Comparison of ENCODE assay signal across 18 mouse cellular contexts in the genomic region with DNA sequence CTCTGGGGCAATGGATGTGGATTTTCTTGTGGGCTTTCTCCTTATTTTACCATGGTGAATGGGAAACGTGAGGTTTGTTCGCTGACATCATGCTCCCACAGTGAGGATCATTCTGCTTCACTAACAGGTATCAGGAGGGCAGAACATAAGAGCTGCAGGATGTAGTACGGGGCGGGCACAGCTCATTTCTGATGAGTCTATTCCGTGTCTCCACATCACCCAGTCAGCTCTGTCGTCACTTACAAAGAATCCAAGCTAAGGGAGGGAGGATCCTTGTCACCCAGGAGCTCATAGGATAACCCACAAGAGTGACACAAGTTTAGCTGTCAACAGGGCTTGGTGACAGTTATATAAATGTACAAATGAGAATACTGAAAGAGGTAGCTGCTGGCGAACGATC.
"Had no signal": no experiment of that assay in that cellular context is flagged by ENCODE, and none has a peak within 500 bp of the region (broad histone marks: within the 10 kb centered on the region; RNA-seq: fewer than 3 reads in every experiment).

No protein-coding gene starts in this region.

- DNase-seq: kidney, postnatal 25 days; layer of hippocampus, adult 9-11 months; liver; lung, adult 18-20 months; lung, postnatal 10 days; lung, postnatal 36 days; thymus, adult 2 months; thymus, postnatal 14 days; thymus, postnatal 4 days had no signal

- H3K4me1 ChIP-seq: limb, embryonic 13.5 days; liver, embryonic 12.5 days; liver, embryonic 15.5 days; megakaryocyte, embryonic 14.5 days had no signal

- H3K27ac ChIP-seq: kidney, postnatal 0 days; layer of hippocampus, adult 2 months; limb, embryonic 10.5 days; limb, embryonic 13.5 days; liver, embryonic 12.5 days; liver, embryonic 15.5 days; lung, embryonic 15.5 days; midbrain, embryonic 12.5 days had no signal

- H3K9me3 ChIP-seq: limb, embryonic 10.5 days; limb, embryonic 13.5 days; liver, embryonic 12.5 days; liver, embryonic 15.5 days; lung, embryonic 15.5 days; megakaryocyte, embryonic 14.5 days; midbrain, embryonic 12.5 days had no signal

- ATAC-seq: liver, embryonic 12.5 days had no signal

- H3K4me3 ChIP-seq: layer of hippocampus, adult 2 months; limb, embryonic 10.5 days; limb, embryonic 13.5 days; liver, embryonic 12.5 days; liver, embryonic 15.5 days; lung, embryonic 15.5 days; megakaryocyte, embryonic 14.5 days; midbrain, embryonic 12.5 days had no signal

- H3K36me3 ChIP-seq: limb, embryonic 10.5 days; limb, embryonic 13.5 days; liver, embryonic 12.5 days; liver, embryonic 15.5 days; lung, embryonic 15.5 days; midbrain, embryonic 12.5 days had no signal

- H3K4me2 ChIP-seq: limb, embryonic 13.5 days; liver, embryonic 12.5 days; liver, embryonic 15.5 days; lung, embryonic 15.5 days; midbrain, embryonic 12.5 days had no signal

- H3K9ac ChIP-seq: limb, embryonic 13.5 days; liver, embryonic 12.5 days; liver, embryonic 15.5 days; lung, embryonic 15.5 days; midbrain, embryonic 12.5 days had no signal

- H3K27me3 ChIP-seq: limb, embryonic 13.5 days; liver, embryonic 12.5 days; liver, embryonic 15.5 days; megakaryocyte, embryonic 14.5 days had no signal
